Mouse (Mus musculus): ENCODE results near the gene Tom1l2.

Tom1l2 gene

GRCm38 (mm10) chr11:60262396-60262795, 90.3 kb downstream of the Tom1l2 start:
- DNase-seq = peak; percentile 53

- peak; percentile 34 for DNase-seq
Observed at GRCm38 (mm10) chr11:60260743-60261142, 92.0 kb downstream of the Tom1l2 start.

- no peak for DNase-seq
Observed at GRCm38 (mm10) chr11:60257696-60258095, 95.0 kb downstream of the Tom1l2 start.

- DNase-seq = no peak
Observed at GRCm38 (mm10) chr11:60256713-60257112, 96.0 kb downstream of the Tom1l2 start.

- peak; percentile 97 for DNase-seq
Observed at GRCm38 (mm10) chr11:60256176-60256681, 96.5 kb downstream of the Tom1l2 start.

GRCm38 (mm10) chr11:60255639-60256038, 97.1 kb downstream of the Tom1l2 start:
- DNase-seq = no peak

GRCm38 (mm10) chr11:60255181-60255580, 97.5 kb downstream of the Tom1l2 start:
- DNase-seq = no peak

- DNase-seq = peak; percentile 66
Observed at GRCm38 (mm10) chr11:60254308-60254707, 98.4 kb downstream of the Tom1l2 start.

- no peak for DNase-seq
Observed at GRCm38 (mm10) chr11:60253546-60253945, 99.2 kb downstream of the Tom1l2 start.

GRCm38 (mm10) chr11:60250971-60251643, 101.6 kb downstream of the Tom1l2 start:
- DNase-seq = peak; percentile 71

- DNase-seq = no peak
Observed at GRCm38 (mm10) chr11:60249885-60250284, 102.8 kb downstream of the Tom1l2 start.

GRCm38 (mm10) chr11:60248596-60249404, 103.9 kb downstream of the Tom1l2 start:
- no peak for DNase-seq

- peak; percentile 82 for DNase-seq
Observed at GRCm38 (mm10) chr11:60247753-60248550, 104.8 kb downstream of the Tom1l2 start.

- no peak for DNase-seq
Observed at GRCm38 (mm10) chr11:60246077-60246476, 106.6 kb downstream of the Tom1l2 start.

GRCm38 (mm10) chr11:60244503-60245143, 108.1 kb downstream of the Tom1l2 start:
- no peak for DNase-seq

- DNase-seq = no peak
Observed at GRCm38 (mm10) chr11:60240509-60240908, 112.2 kb downstream of the Tom1l2 start.

- no peak for DNase-seq
Observed at GRCm38 (mm10) chr11:60235351-60235750, 117.4 kb downstream of the Tom1l2 start.

GRCm38 (mm10) chr11:60233235-60233634, 119.5 kb downstream of the Tom1l2 start:
- DNase-seq = peak; percentile 85

- no peak for DNase-seq
Observed at GRCm38 (mm10) chr11:60232441-60233058, 120.2 kb downstream of the Tom1l2 start.

- no peak for DNase-seq
Observed at GRCm38 (mm10) chr11:60231951-60232350, 120.8 kb downstream of the Tom1l2 start.

- peak; percentile 72 for DNase-seq
Observed at GRCm38 (mm10) chr11:60231326-60231725, 121.4 kb downstream of the Tom1l2 start.

- DNase-seq = no peak
Observed at GRCm38 (mm10) chr11:60230512-60230911, 122.2 kb downstream of the Tom1l2 start.

All from cerebellum, adult 9-11 months (tissue).